Mouse (Mus musculus) embryonic facial prominence, embryonic 13.5 days (tissue): ENCODE results near the gene Pum1. TPM values are rescaled to one million over a fixed set of nuclear protein-coding genes. Genes with fewer than 3 reads are reported as not detected.
A peak's percentile ranks its signal among the peaks of the same experiment; 100 is the strongest.

Experiments
- ATAC-seq: fragments of 200-750 bp; cut with Nextera tagmentation; 2 replicates; pipeline ENCODE4 v1.8.0; 2017; ENCODE audit warnings: low read depth; ENCODE audit not compliant: insufficient number of reproducible peaks, insufficient read depth, low FRiP score, low TSS enrichment
- H3K27ac ChIP-seq: fragments of 300-500 bp; sonication (generic); 2 replicates; pipeline ENCODE4 v1.5.1; 2015; ENCODE audit warnings: moderate library complexity, mild to moderate bottlenecking, inconsistent platforms
- H3K27me3 ChIP-seq: fragments of 300-500 bp; sonication (generic); 2 replicates; pipeline ENCODE4 v1.6.1; 2015; ENCODE audit warnings: mild to moderate bottlenecking, inconsistent platforms
- H3K36me3 ChIP-seq: fragments of 300-500 bp; sonication (generic); 2 replicates; pipeline ENCODE4 v1.6.1; 2015; ENCODE audit warnings: mild to moderate bottlenecking, inconsistent platforms
- H3K4me1 ChIP-seq: fragments of 300-500 bp; sonication (generic); 2 replicates; pipeline ENCODE4 v1.6.1; 2015; ENCODE audit warnings: inconsistent platforms
- H3K4me2 ChIP-seq: fragments of 300-500 bp; sonication (generic); 2 replicates; pipeline ENCODE4 v1.6.1; 2015; ENCODE audit warnings: moderate library complexity, mild to moderate bottlenecking, inconsistent platforms
- H3K4me3 ChIP-seq: fragments of 300-500 bp; sonication (generic); 2 replicates; pipeline ENCODE4 v1.5.1; 2015; ENCODE audit warnings: mild to moderate bottlenecking, inconsistent platforms
- H3K9ac ChIP-seq: fragments of 300-500 bp; sonication (generic); 2 replicates; pipeline ENCODE4 v1.6.1; 2015; ENCODE audit warnings: mild to moderate bottlenecking, inconsistent platforms
- H3K9me3 ChIP-seq: fragments of 300-500 bp; sonication (generic); 2 replicates; pipeline ENCODE4 v1.6.1; 2016; ENCODE audit warnings: inconsistent platforms
- WGBS: fragments of 180-500 bp; shearing (Covaris S2); methylation state at CpG from one replicate; pipeline ENCODE4 v1.1.7; 2015; ENCODE audit warnings: mixed read lengths; 5-methylcytosine and 5-hydroxymethylcytosine counted together
- polyA plus RNA-seq: library from polyadenylated mRNA; unstranded; fragments of >200 nt; fragmentation: Nextera tagmentation; extraction: Ambion mirVana; gene quantifications from 2 replicates; pipeline ENCODE4 v1.2.1, GENCODE M21; 2015

The Pum1 gene
- polyA plus RNA-seq, 1 experiment from 2014 or later = 103 TPM

DNA sequence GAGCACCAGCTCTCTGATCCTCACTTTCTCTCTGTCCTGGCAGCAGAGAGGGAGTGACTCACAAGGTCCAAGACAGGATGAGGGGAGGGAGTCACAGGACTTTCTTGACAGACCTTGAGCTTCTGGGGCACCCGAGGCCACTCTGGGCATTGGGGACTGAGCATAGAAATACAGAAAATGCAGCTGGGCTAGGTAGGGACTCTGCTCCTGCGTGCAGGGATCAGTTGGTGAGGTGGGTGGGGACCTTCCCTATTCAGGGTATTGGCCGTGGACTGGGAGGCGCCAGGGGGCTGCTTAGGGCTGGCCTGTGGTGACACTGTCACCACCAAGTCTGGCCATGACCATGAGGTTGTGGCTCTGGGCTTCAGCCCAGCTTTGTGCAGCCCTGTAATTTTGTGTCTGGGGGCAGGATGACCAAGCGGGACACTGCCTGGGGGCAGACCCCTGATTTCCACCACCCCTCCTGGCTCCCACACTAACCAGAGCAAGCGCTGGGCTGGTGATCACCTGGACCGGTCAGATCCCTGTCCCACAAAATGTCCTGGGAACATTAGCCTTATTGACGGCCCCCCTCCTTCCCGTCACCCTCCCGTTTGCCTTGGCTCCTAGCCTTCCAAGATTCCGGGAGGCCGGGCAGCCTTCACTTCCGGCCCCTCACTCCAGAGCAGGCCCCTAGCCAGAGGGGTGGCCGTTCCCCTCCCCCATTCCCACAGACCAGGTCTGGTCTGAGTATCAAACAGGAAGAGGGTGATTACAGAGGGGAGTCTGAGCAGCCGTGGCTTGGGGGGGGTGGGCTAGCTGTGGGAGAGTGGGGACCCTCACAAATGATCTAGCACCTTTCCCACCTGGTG is 134.3 kb downstream of the Pum1 start:
- Histone ChIP-seq H3K9ac (0 out of 2 replicates have a peak overlapping the region, but pooled peaks have one; percentile 44), H3K4me2 (peak overlapping the region; percentile 38), H3K4me1 (peaks cover 66% of the 10 kb centered on the region), H3K27me3 (no peaks in the 10 kb centered on the region), H3K36me3 (no peaks in the 10 kb centered on the region), H3K27ac (peak overlapping the region; percentile 28), H3K4me3 (no peak overlapping the region), H3K9me3 (no peaks in the 10 kb centered on the region)
- no peak; the same call in 1 of the 2 replicates for ATAC-seq
- 24% methylated on average over 15 of the region's 15 CpGs for WGBS

DNA sequence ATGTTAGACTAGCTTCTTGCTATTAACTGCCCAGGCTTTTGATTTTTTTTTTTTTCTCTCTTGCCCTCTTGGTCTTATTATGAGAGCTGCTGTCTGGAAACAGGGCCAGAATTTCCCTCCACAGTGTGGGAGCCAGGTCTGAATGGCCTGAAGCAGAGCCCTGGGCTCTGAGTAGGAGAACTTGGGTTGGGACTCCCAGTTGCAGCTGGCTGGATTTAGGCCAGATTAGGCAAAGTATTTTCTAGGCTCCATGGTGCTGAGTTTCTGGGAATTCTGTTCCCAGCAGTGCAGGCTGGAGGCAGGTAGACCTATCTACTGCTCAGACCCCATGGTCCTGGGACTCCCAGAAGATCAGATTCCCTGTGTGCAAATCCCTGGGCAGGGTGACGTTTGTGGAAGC is 135.3 kb downstream of the Pum1 start:
- H3K27me3 ChIP-seq = no peaks in the 10 kb centered on the region
- ATAC-seq = no peak
- no peak overlapping the region for H3K9ac ChIP-seq
- peaks cover 4% of the 10 kb centered on the region; the same call in 1 of the 2 replicates for H3K36me3 ChIP-seq
- no peaks in the 10 kb centered on the region for H3K9me3 ChIP-seq
- H3K4me3 ChIP-seq = no peak overlapping the region
- peaks cover 60% of the 10 kb centered on the region for H3K4me1 ChIP-seq
- peak overlapping the region; percentile 39; the same call in 1 of the 2 replicates for H3K27ac ChIP-seq
- WGBS = 42% methylated on average over 1 of the region's 1 CpGs
- no peak overlapping the region for H3K4me2 ChIP-seq

DNA sequence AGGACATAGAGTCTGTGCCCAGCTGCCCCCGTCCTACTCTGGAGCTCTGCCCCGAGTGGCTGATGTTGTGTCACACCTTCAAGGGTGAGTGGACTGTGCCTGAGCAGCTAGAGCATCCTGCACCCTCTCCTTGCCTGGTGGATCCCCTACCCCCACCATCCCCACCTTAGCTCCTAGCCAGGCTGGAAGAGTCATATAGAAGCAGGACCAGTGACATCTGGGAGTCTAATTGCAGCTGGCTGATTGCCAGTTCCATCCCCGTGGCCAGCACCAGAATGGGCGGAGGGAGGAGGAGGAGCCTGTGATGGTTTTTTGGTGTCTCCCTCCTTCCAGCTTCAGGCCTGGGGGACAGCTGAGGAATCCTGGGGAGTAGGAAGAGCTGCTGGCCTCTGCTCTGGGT is 136.0 kb downstream of the Pum1 start:
- no peaks in the 10 kb centered on the region for H3K9me3 ChIP-seq
- H3K4me2 ChIP-seq = no peak overlapping the region; the same call in 1 of the 2 replicates
- 50% methylated on average over 4 of the region's 4 CpGs for WGBS
- no peak overlapping the region for H3K9ac ChIP-seq
- no peak overlapping the region for H3K4me3 ChIP-seq
- H3K27me3 ChIP-seq = no peaks in the 10 kb centered on the region
- H3K36me3 ChIP-seq = peaks cover 6% of the 10 kb centered on the region; the same call in 1 of the 2 replicates
- peaks cover 56% of the 10 kb centered on the region for H3K4me1 ChIP-seq
- ATAC-seq = no peak
- H3K27ac ChIP-seq = 0 out of 2 replicates have a peak overlapping the region, but pooled peaks have one; percentile 39

DNA sequence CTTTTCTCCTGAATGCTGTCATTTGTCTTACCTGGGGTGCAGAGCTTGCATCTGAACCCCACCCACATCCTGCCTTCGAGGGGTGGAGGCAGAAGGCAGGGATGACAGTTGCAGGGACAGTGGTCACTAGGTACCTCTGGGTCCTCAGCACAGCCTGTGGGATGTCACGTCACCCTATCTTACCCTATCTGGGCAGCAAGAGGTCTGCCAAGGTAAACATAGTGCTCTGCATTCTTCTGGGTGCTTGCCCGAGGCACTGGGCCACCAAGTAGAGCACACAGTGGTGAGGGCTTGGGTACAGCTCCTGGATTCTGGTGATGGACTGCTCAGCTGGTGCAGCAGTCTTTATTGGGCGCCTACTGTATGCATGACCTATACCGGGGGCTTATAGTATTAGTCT is 136.5 kb downstream of the Pum1 start:
- H3K4me2 ChIP-seq = no peak overlapping the region; the same call in 1 of the 2 replicates
- ATAC-seq = no peak
- no peaks in the 10 kb centered on the region for H3K9me3 ChIP-seq
- H3K4me3 ChIP-seq = no peak overlapping the region
- H3K36me3 ChIP-seq = peaks cover 6% of the 10 kb centered on the region; the same call in 1 of the 2 replicates
- 78% methylated on average over 5 of the region's 5 CpGs for WGBS
- no peaks in the 10 kb centered on the region for H3K27me3 ChIP-seq
- no peak overlapping the region for H3K27ac ChIP-seq
- peaks cover 52% of the 10 kb centered on the region for H3K4me1 ChIP-seq
- H3K9ac ChIP-seq = no peak overlapping the region

DNA sequence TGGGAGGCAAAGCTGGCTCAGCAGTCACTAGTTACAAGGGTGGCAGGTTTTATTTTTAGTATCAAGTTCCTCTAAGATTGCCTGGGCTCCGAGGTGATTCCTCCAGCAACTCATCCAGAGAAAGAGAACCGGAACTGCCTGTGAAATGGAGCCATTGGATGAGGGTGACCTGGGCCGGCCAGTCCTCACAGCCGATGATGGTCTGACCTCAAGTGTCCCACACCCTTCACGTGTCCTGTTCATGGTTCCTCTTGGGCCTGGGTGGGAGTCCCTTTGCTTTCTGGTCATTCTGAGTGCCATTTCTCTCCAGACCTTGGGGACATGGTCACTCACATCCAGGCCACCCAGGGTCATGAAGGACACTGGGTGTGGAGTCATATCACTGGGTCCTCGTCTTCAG is 137.0 kb downstream of the Pum1 start:
- Histone ChIP-seq H3K36me3 (peaks cover 6% of the 10 kb centered on the region; the same call in 1 of the 2 replicates), H3K4me1 (peaks cover 53% of the 10 kb centered on the region), H3K9me3 (no peaks in the 10 kb centered on the region), H3K4me3 (no peak overlapping the region), H3K9ac (no peak overlapping the region), H3K27me3 (no peaks in the 10 kb centered on the region), H3K4me2 (no peak overlapping the region), H3K27ac (no peak overlapping the region)
- no peak for ATAC-seq
- 82% methylated on average over 6 of the region's 6 CpGs for WGBS

GRCm38 (mm10) chr4:130801198-130801597 is 138.1 kb downstream of the Pum1 start:
- peaks cover 56% of the 10 kb centered on the region for H3K4me1 ChIP-seq
- H3K36me3 ChIP-seq = peaks cover 6% of the 10 kb centered on the region; the same call in 1 of the 2 replicates
- no peak overlapping the region for H3K27ac ChIP-seq
- WGBS = 88% methylated on average over 5 of the region's 5 CpGs
- no peak overlapping the region for H3K4me3 ChIP-seq
- no peaks in the 10 kb centered on the region for H3K9me3 ChIP-seq
- no peak overlapping the region for H3K9ac ChIP-seq
- no peak for ATAC-seq
- no peak overlapping the region for H3K4me2 ChIP-seq
- H3K27me3 ChIP-seq = no peaks in the 10 kb centered on the region

DNA sequence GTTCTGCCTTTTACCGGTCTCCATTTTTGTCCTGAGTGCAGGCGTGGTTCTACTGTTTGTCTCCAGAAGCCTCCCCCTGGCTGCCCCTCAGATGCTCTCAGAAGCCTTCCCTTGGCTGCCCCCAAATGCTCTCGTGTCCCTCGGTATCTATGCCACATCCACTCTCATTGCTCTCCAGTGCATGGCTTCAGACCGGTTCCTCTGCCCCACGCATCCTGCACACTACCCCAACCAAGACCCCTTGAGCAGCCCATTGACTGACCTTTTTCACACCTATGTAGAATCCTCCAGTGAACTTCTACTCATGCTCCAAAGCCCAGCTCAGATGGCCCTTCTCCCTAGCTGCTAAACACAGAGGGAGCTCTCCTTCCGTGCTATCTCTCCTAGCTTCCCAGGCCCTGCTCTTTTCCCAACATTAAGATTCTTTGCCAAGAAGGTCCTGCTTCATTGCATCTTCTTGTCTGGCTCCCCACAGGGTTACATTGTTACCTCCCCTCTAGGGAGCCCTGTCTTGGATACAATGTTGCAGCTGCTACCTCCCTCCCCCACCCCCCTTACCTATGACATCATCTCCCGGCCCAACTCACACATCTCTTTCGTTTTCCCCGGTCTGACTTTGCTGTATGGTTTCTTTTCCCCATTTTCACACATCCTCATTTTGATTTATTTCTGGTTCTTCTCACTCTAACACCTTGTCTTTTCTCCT is 138.7 kb downstream of the Pum1 start:
- Histone ChIP-seq H3K4me3 (no peak overlapping the region), H3K36me3 (peaks cover 6% of the 10 kb centered on the region; the same call in 1 of the 2 replicates), H3K9me3 (no peaks in the 10 kb centered on the region), H3K9ac (no peak overlapping the region), H3K4me2 (no peak overlapping the region), H3K27ac (no peak overlapping the region), H3K27me3 (no peaks in the 10 kb centered on the region), H3K4me1 (peaks cover 55% of the 10 kb centered on the region)
- ATAC-seq = no peak
- 70% methylated on average over 10 of the region's 10 CpGs for WGBS

- H3K4me3 ChIP-seq = no peak overlapping the region
- no peak overlapping the region for H3K9ac ChIP-seq
- H3K4me1 ChIP-seq = peaks cover 36% of the 10 kb centered on the region
- H3K9me3 ChIP-seq = no peaks in the 10 kb centered on the region
- WGBS = 74% methylated on average over 2 of the region's 2 CpGs
- peaks cover 6% of the 10 kb centered on the region; the same call in 1 of the 2 replicates for H3K36me3 ChIP-seq
- H3K27ac ChIP-seq = no peak overlapping the region
- no peaks in the 10 kb centered on the region for H3K27me3 ChIP-seq
- H3K4me2 ChIP-seq = no peak overlapping the region
- ATAC-seq = no peak
These were observed 140.5 kb downstream of the Pum1 start for GRCm38 (mm10) chr4:130803591-130803990.

- Histone ChIP-seq H3K4me3 (no peak overlapping the region), H3K9ac (no peak overlapping the region), H3K4me1 (peaks cover 29% of the 10 kb centered on the region), H3K36me3 (peaks cover 6% of the 10 kb centered on the region; the same call in 1 of the 2 replicates), H3K27me3 (no peaks in the 10 kb centered on the region), H3K4me2 (no peak overlapping the region), H3K9me3 (no peaks in the 10 kb centered on the region), H3K27ac (no peak overlapping the region)
- no peak for ATAC-seq
- WGBS = 61% methylated on average over 2 of the region's 2 CpGs
These were observed 141.2 kb downstream of the Pum1 start for GRCm38 (mm10) chr4:130804292-130804691.

DNA sequence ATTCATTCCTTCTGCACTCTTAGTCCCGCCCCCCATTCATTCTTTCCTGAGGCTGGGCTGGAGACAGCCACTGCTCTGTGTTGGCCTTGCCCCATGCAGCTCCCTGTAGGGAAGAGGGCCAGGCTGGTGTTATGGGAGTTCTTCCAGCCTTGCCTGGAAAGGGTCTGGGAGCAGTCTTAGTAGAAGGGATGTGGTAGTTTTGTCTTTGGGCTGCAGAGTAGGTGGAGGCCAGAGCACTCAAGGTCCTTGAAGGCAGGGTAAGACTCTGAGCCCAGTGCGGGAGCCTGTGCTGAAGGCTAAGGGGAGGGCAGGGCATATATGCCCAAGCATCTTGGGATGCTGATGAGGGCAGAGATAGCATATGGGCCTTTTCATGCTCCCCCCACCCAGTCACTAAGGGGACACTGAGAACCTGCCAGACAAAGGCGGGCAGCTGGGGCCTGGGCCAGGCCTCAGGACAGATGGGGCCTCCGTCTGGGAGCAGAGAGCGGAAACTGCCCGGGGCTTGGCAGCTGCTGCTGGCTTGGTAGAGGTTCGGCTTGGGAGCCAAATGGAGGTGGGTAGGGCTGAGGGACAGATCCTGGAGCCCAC is 141.7 kb downstream of the Pum1 start:
- no peak overlapping the region for H3K4me2 ChIP-seq
- WGBS = 60% methylated on average over 7 of the region's 7 CpGs
- H3K36me3 ChIP-seq = peaks cover 6% of the 10 kb centered on the region; the same call in 1 of the 2 replicates
- H3K4me1 ChIP-seq = peaks cover 24% of the 10 kb centered on the region
- H3K9ac ChIP-seq = no peak overlapping the region
- H3K27ac ChIP-seq = no peak overlapping the region
- H3K27me3 ChIP-seq = no peaks in the 10 kb centered on the region
- H3K4me3 ChIP-seq = no peak overlapping the region
- H3K9me3 ChIP-seq = no peaks in the 10 kb centered on the region
- ATAC-seq = no peak

- Histone ChIP-seq H3K9ac (no peak overlapping the region), H3K4me3 (no peak overlapping the region), H3K4me2 (no peak overlapping the region), H3K36me3 (peaks cover 6% of the 10 kb centered on the region; the same call in 1 of the 2 replicates), H3K27ac (0 out of 2 replicates have a peak overlapping the region, but pooled peaks have one; percentile 11), H3K9me3 (no peaks in the 10 kb centered on the region), H3K27me3 (no peaks in the 10 kb centered on the region), H3K4me1 (peaks cover 24% of the 10 kb centered on the region)
- no peak for ATAC-seq
- 75% methylated on average over 7 of the region's 7 CpGs for WGBS
These were observed 142.6 kb downstream of the Pum1 start for GRCm38 (mm10) chr4:130805746-130806145.
